Mouse (Mus musculus) E14TG2a.4 (cell line): ENCODE measurements at regions not wholly inside any gene's neighbourhood (a gene's known extent, or its start where the extent isn't known, plus 50 kb on each side); places are given as distances from the start of the nearest gene placed in this dataset.

Experiments used
- CTCF ChIP-seq: conservative IDR thresholded peaks from 2 replicates; pipeline ENCODE4 v1.5.1; 2014; ENCODE audit warnings: low read length
- POU5F1 ChIP-seq: IDR thresholded peaks from 2 replicates; pipeline ENCODE4 v1.6.1; 2014; ENCODE audit warnings: low read length, borderline replicate concordance

DNA sequence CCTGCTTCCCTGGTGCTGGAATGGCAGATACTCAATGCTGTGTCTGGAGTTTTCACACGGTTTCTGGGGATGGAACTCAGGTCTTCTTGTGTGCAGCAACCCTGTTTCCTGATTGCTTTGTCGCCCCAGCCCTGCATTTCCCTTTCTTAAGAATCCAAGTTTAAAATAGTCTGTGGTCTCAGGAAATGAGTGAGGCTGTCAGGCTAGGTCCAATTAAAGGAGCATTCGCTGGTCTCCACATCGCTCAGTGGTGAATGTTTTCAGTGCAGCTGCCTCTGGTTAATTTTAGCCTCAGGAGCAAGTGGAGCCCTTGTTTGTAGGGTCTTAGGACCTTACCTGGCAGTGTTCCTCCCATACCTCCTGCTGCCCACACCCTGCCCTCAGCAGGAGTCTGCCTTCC lies 103.4 kb upstream of the Eef2kmt start:
- TF ChIP-seq CTCF (no peak), POU5F1 (no peak)
